Mouse (Mus musculus) heart, adult 8-10 months (tissue): ENCODE measurements at regions not wholly inside any gene's neighbourhood (a gene's known extent, or its start where the extent isn't known, plus 50 kb on each side); places are given as distances from the start of the nearest gene placed in this dataset.

Experiments used
- DNase-seq: peaks from one replicate; pipeline ENCODE4 v3.0.0; 2022; ENCODE audit warnings: low spot score

DNA sequence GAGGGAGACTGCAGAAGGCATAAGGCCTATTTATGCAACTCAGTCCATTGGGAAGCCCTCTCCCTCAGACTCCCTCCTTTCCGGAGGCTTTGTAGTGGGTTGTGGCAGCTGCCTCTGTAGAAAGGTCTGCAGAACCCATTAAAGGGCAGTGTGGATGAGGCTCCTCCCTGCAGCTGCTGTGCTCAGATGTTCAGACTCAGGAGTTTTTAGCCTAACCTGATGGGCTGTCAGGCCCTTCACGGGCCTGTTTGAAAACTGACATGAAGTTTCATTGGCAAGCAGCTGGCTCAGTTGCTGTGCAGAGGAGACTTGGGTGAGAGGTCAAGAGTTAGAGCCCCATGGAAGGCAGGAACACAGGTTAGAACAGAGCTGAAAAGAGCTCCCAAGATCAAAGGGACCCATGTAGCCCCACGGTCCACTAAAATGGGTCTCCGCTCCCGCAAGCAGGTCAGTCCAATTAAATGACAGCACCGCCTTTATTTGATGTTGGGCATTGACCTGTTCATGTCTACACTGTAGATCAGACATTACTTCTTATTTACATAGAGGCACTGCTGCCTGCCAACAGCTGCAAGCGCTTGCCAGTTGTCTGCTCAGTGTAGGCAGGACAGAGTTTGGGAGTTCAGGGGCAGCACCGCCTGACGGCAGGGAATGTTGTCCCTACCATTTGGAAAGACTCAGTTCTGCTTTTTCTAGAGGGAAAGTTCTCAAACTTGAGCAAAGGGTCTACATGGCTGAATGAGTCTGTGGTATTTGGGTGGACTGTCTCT is 53.8 kb upstream of the Usp46 start:
- no peak for DNase-seq

DNA sequence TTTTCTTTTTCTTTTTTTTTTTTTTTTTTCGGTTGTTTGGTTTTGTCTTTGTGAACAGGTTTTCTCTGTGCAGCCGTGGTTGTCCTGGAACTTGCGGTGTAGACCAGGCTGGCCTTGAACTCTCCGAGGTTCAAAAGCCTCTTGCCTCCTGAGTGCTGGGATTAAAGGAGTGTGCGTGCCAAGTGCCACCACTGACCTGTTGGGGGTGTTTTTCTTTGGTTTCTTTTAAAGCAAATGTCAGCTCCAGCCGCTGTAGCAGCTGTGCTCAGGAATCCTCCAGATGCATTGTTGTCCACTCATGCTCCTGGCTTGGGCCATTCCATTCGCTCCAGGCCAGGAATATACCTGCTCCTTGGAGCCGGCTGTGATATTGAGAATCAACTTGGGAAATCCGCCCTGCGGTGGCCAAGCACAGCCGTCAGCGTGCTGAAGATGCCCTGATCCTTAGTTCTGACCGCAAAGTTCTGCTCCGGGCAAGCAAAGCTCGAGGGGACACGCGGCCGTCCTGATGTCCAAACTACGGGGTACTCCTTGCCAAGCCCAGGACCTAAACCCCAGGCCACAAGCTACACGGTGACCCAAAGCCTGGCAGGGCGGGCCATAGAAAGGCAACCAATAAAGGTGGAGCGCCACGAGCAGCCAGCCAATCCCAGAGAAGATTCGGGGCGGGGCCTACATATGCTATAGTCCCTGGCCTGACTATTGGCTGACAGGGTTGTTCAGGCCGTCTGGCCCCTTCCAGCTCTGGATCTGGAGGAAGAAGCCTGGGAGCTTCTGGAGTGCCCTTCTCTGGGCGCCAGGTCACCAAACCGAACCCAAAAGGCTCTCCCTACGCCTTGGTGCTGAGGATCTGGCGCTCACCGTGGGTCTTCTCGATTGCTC is 58.0 kb upstream of the Usp46 start:
- DNase-seq: peak; percentile 87

DNA sequence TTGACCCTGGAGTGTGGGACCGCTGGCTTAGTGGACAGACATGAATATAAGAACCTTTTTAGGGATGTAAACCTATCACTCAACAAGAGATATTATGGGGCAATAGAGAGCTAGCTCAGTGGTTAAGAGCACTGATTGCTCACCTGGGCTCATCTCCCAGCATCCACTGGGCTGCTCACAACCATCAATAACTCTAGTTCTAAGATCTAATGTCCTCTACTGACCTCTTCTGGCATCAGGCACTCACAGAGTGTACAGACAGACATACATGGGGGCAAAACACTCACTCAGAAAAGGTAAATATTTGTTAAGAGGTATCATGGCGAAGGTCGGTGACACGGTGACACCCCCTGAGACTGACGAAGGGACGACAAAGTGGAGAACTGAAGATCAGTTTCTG is 59.3 kb upstream of the Usp46 start:
- DNase-seq: no peak

DNA sequence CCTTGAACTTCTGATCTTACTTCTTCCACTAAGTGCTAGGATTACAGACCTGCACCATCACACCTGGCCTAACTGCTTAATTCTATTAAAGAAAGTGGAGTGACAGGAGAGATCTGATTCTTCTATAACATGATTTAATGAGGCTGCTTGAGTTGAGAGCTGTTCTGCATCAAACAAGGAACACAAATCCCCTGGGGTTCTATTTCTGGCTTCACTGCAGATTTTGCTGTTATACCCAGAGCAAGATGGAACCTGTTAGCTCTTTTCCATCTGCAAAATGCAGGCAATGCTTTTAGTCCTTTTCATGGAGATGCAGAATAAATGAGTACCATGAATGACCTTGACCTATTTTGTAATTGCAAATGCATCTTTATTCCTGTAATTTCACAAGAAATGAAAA is 61.4 kb upstream of the Usp46 start:
- no peak for DNase-seq

DNA sequence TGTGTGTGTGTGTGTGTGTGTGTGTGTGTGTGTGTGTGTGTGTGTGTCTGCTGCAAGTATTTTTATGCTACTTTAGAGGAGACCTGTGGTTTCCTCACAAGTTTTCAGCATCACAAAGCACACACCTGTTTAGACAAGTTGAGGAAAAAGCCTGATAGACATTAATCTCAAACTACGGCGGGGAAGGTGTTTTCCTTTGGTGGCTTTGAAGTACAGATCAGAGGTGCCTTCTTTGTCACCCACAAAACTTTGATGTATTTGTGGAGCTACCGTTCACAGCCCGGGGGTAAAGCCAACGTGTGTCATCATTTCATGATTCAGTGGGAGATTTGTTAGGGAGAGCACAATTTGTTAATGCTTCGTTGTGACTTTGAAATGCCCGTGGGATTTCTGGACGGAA is 62.4 kb upstream of the Rasl11b start:
- no peak for DNase-seq

DNA sequence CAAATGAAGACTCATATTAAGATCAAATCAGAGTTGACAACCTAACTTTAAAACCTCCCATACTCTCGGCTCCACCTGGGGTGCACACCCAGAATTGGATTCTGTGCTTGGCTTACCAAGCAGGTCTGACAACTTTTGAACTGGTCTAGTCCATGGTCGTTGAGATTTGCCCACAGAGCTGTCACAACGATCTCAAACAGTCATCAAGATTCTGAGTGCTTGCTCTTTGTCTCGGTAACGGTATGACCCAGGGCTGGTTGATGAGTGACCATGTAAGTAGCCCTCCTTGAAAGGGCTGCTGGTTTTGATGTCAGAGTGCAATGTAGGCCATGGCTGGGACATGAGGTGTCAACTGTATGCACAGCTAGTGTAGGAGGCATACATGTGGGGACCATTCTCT is 58.7 kb upstream of the Rasl11b start:
- no peak for DNase-seq

DNA sequence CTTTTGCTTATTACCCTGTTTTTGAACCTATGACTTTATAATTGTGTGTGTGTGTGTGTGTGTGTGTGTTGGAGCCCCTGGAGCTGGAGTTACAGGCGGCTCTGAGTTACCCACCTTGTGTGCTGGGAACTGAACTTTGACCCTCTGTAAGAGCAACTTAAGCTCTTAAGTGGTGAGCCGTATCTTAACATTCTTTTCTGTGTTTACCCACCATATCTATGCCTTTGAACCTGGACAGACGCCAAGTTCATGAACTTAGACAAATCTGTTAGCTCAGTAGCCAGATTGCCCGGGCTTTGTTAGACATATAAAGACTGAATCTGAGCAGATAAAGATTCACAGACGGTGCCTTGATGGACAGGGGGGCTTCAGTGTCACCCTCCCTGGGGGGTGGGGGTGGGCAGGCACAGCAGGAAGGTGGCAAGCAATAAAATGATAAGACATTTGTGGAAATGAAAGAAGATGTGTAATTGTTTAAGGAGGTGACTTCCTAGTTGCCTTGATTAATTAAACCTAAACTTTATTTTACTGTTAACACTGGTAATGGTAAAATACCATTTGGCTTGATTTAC is 58.1 kb upstream of the Rasl11b start:
- DNase-seq: no peak

DNA sequence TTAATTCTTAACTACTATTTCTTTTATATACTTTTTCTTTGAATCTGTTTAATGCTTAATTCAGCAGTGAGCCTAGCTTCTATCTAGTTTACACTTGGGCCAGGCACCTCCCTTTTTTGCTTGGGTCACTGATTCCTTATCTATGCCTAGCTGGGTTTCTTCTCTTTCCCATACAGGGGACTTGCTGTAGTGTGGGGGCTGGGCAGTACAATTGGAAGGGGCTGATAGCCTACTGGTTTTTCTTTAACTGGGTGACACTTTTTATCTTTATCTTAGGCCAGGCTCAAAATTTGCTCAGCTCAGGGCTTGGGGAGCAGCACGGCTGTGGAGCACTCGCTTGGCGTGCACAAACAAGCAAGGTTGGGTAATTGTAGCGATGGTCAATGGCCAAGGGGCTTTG is 51.1 kb upstream of the Rasl11b start:
- DNase-seq: no peak

DNA sequence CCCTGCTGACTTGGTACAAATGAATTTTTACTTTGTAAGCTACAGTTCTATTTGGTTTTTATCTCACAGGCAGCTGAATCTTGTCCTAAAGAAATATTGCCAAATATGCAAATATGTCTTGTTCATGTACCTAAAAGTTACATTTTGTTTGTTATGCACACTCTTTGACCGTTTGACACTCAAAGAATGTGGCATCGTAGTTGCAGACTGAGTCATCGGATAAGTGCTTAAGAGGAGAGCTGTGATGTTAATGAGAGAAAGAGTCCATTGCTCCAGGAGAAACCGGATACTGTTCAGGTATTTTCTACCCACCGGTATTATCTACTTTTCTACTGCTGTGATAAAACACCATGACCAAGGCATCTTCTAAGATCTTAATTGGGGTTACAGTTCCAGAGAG is 50.3 kb upstream of the Rasl11b start:
- DNase-seq: no peak
